Mouse (Mus musculus): ENCODE measurements around the gene Spon2. TPM values are rescaled to one million over a fixed set of nuclear protein-coding genes. Genes with fewer than 3 reads are reported as not detected.

Spon2 gene
- total RNA-seq, 2 experiments from 2014 or later = 0.28 to 0.52 TPM

- no peak for DNase-seq (ENCODE audit: low spot score in 2 of 2)
Measured at GRCm38 (mm10) chr5:33218746-33219449, 643 bp upstream of the Spon2 start.

DNA sequence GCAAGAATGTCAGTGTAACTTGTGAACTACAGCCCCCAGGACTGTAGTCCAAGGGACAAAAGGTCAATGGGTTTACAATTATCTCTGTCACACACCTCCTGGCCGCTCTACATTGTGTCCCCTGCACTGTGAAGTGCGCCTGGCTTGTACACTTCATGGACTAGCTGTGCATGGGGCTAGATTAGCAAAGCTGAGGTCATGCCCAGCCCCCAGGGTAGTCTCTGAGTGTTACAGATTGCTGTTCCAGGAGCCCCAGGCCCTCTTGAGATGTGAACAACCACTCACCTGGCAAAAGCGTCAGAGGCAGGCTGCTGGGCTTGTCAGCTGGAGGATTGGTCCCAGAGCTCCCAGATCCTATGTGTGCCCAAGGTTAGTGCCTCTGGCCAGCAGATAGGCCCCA lies 592 bp downstream of the Spon2 start:
- no peak for DNase-seq (ENCODE audit: low spot score in 2 of 2)

DNA sequence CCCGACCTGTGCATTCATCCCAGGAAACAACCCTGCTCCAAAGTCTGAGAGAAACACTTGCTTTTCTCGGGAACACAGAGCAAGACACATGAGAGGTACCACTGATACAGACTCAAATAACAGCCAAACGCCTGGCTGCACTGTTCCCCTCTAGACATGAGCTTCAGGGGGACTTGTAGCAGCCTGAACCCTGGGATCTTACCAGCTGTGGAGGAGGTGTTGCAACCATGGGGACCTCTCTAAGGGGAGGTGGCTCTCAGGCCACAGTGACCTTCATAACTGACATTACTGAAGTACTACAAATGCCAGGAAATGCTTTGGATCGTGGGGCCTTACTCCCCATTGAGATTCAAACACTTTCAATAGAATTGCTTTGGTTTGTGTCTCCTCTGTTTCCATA lies 3.5 kb downstream of the Spon2 start:
- DNase-seq (ENCODE audit: low spot score in 2 of 2) = no peak

GRCm38 (mm10) chr5:33211254-33211653 lies 7.0 kb downstream of the Spon2 start:
- DNase-seq (ENCODE audit: low spot score in 2 of 2) = no peak

- DNase-seq (ENCODE audit: low spot score in 2 of 2) = no peak
Measured at GRCm38 (mm10) chr5:33210515-33210914, 7.7 kb downstream of the Spon2 start.

GRCm38 (mm10) chr5:33208533-33209245 lies 9.6 kb downstream of the Spon2 start:
- no peak for DNase-seq (ENCODE audit: low spot score in 2 of 2)

DNA sequence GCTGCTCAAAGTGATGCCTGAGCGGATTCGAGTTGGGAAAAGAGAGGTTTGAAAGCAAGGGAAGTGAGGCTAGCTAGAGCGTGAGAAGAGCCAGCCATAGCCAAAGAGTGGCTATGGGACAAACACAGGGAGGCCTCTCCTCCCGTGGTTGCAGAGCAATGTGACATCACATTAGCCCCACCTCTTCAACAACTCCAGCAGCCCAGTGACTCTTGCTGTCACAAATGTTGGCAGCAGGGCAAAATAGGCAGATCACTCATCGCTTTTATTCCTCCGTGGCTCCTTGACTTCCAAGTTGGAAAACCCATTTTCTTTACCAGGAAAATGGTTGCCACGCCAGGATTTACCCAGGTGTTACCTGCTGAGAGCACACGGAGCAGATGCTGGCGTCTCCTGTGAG lies 11.1 kb downstream of the Spon2 start:
- no peak for DNase-seq (ENCODE audit: low spot score in 2 of 2)

- no peak for DNase-seq (ENCODE audit: low spot score in 2 of 2)
Measured at GRCm38 (mm10) chr5:33206328-33206727, 11.9 kb downstream of the Spon2 start.

GRCm38 (mm10) chr5:33204284-33204683 lies 14.0 kb downstream of the Spon2 start:
- no peak for DNase-seq (ENCODE audit: low spot score in 2 of 2)

GRCm38 (mm10) chr5:33203691-33204242 lies 14.5 kb downstream of the Spon2 start:
- peak; percentile 82 to 83 for DNase-seq (ENCODE audit: low spot score in 2 of 2)

- DNase-seq (ENCODE audit: low spot score in 2 of 2) = no peak
Measured at GRCm38 (mm10) chr5:33203171-33203565, 15.1 kb downstream of the Spon2 start.

- DNase-seq (ENCODE audit: low spot score in 2 of 2) = no peak
Measured at GRCm38 (mm10) chr5:33202516-33203170, 15.6 kb downstream of the Spon2 start.

DNA sequence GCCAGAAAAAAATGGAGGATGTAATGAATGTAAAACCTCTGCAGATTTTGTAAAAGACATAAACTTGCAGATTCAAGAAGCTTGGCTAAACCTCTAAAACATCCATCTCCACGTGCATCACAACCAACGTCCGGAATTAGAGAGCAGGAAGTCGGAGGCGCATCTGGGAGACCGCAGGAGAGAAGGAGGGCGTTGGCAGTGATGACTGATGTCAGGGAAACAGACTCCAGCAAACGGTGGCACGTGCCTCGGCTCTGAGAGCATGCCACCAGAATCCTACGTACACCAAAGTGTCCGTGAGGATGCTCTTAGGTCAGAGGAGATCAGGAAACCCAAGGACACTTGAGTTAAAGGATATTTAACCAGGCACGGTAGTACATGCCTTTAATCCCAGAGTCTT lies 16.6 kb downstream of the Spon2 start:
- no peak for DNase-seq (ENCODE audit: low spot score in 2 of 2)

DNA sequence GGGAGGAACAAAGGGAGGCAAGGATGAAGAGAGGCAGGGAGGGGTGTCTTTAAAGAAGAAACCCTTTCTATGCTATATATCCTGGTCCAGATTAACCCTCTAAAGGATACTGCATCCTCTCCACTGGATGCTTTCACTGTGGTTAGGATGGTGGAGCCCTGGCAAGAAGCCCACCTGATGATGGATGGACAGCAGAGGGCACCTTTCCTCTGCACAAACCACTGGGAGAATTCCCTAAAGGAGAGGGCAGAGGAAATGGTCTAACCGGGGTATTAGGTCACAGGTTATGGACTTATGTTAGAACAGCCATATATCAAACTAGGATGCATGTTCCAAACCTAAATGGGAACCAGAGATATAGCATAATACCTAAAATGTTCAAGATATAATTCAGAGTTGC lies 18.2 kb downstream of the Spon2 start:
- DNase-seq (ENCODE audit: low spot score in 2 of 2) = no peak

DNA sequence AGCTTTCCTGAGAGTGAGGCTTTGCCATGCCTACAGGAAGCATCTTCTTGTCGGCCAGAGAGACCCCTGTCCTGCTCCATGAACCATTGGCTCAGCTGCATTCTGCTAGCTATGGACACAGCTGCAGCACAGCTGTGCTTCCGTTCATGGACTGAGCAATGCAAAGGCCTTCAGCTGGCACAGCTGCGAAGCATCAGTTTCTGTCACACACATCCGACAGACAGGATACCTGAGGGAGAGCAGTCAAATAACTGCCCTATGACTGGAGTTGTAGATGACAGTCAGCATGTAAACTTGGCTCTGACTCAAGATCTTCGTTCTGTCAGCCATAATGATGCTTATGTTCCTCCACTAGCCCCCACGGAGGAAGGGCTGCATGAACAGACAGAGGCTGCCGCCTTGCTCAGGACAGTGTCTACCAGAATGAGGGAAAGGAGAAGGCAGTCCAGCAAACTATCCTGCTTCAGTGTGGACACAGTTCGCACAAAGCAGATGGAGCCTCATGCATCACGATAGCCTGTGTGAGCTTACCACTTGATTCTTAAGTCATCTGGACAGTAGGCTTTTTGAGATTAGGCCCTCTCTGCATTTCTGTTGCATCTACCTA lies 22.9 kb downstream of the Spon2 start:
- DNase-seq (ENCODE audit: low spot score in 2 of 2) = no peak

GRCm38 (mm10) chr5:33193567-33193966 lies 24.7 kb downstream of the Spon2 start:
- DNase-seq (ENCODE audit: low spot score in 2 of 2) = no peak

Other genes with a start within 250 kb of the Spon2 start
- gene Ywhah, start 199.6 kb downstream of the Spon2 start, total RNA-seq (2021) = 1,000 to 10,000 TPM; 1,087 to 1,156 TPM
- not detected for gene Slc5a1, start 114.2 kb downstream of the Spon2 start, total RNA-seq (2021)
- gene Ctbp1, start 56.5 kb upstream of the Spon2 start, total RNA-seq (2021) = 100 to 1,000 TPM; 340 to 348 TPM
- 100 to 1,000 TPM; 102 to 109 TPM for gene Maea, start 117.1 kb upstream of the Spon2 start, total RNA-seq (2021)
- 1 to 10 TPM; 5.6 to 5.9 TPM for gene Uvssa, start 160.1 kb upstream of the Spon2 start, total RNA-seq (2021)
- not detected for gene Nkx1-1, start 215.5 kb upstream of the Spon2 start, total RNA-seq (2021)

Data from left cerebral cortex, adult 18-20 months (tissue).